Mouse (Mus musculus) spleen, postnatal 10 days (tissue): ENCODE results near the gene Msh5.
A peak's percentile ranks its signal among the peaks of the same experiment; 100 is the strongest.
"Not testable (repeated sequence)": the region's sequence is repeated elsewhere in the genome, so short reads cannot be mapped to it uniquely, and the experiment has no call there.

ENCODE experiments used
- DNase-seq, 2 experiments: peaks; one replicate each; pipeline ENCODE4 v3.0.0; 2021 to 2022; ENCODE audit warnings: low spot score in 2 of 2

Msh5 gene

DNA sequence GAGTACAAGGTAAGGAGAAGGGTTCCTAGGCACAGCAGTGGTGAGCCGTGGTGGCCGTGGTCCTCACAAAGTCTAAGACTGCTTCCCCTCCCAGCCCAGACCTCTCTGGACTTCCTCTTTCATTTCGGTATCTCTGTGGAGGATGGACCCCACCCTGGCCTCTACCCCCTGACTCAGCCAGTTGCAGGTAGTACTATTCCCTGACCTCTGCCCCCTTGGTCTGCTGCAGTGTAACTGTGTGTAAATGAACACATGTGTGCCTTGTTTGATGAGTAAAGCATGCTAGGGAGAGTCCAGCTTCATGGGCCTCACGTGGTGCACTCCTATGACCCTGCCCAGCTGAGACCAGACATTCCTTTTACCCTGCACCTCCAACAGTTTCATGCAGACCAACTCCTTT lies 22.8 kb downstream of the Msh5 start:
- DNase-seq, result no peak

DNA sequence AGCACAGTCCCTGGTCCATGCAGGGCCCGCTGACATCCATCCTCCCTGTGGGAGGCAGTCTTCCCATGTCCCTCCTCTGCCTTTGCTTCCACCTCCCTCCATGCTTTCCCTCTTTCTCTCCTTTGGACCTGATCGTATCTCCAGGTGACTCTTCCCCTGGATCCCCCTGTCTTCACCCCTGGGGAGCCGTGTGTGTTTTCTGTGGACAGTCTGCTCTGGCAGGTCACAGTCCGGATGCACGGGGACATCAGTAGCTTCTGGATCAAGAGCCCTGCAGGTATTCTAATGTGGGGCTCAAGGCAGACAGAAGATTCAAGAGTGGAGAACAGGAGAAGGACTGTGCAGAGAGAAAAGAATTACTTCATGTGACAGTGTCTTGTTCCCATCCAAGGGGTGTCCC lies 23.3 kb downstream of the Msh5 start:
- DNase-seq, result peak in 1 of 2 experiments; percentile 15

DNA sequence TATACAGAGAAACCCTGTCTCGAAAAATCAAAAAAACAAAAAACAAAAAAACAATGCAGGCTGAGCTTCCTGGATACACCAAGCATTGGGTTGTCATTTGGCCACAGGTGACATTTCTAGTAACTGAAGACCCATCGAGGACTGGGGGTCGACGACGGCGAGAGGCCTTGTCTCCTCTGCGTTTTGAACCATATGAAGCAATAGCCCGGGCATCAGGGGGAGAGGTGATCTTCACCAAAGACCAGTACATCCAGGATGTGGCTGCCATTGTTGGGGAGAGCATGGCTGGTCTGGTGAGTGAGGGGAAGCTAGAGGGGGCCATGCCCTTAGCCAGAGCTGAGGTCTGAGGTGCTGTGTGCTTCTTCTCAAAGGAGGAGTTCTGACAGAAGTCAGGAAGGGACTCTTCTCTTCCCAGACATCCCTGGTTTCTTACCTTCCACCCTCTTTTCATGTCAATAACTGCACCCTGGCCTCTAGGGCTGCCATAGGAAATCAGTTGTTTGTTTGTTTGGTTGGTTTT lies 23.9 kb downstream of the Msh5 start:
- peak in 1 of 2 experiments; percentile 14 for DNase-seq

DNA sequence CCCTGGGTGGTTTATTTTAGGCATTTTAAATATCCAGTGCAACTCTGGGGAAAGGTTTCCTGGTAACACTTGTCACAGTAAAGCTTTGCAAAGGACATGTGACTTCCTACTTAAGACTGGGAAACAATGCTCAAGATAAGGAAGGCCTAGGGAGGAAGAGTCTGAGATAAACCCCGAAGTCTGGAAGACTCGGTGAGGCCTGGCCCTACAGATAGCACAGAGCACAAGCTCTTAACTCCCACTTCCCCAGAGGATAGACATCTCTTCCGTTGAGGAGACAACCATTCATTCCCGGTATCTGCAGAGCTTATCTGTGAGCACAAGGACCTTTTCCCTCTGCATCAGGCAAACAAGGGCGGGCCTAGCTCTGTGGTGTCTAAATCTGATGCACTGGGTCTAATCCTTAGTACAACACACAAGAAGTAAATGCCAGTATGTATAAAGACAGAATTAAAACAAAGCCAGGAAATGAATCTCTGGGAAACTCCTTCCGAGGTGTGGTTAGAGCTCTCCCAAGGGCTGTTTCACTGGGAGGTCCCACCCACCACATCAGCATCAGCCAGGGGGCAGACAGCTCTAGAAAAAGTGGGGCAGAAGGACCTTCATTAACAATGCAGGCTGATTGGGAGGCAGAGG lies 24.6 kb downstream of the Msh5 start:
- DNase-seq, result peak in 1 of 2 experiments; percentile 22

DNA sequence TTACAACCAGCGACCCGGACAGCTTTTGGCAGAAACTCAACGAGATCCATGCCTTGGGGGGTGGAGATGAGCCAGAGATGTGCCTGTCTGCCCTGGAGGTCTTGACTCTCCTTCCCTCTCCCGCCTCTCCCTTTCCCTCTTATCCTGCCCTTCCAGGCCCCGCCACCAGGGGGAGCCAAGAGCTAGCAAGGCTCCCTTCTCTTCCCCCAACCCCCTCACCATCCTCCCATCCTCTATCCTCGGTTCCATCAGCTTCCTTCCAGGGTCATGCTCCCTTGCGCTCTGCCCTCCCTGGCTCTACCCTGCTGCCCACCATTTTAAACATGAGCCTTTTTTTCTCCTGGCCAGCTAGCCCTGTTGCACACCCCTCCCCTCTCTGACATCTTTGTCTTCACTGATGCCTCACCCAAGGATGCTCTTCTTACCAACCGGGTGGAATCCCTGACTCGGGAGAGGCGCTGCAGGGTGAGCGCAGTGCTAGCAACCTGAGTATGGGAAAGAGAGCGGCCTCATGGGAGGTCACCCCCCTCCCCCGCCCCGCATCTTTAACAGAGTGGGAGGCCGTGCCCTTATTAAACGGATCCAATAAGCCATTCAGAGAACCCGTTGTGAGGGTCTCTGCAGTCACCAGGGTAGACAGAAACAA lies 25.3 kb downstream of the Msh5 start:
- DNase-seq, result peak; percentile 89 to 92

DNA sequence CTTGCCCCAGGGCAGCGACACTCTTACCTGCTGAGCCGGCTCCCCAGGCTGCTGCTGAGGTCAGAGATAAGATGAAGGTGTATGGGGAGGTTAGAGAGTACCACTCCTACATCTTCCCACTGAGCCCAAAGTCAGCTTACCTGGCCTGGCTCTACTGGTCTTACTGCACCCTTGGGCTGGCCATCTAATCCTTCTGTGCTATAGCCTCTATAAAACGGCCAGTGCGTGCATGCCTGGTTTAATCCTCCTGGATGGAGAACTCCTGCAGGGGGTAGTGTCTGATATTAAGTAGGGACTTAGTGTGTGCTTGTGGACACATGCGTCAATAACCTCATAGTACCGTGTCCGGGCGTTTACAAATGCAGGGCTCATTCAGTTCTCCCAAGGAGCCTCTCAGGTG lies 26.0 kb downstream of the Msh5 start:
- no peak for DNase-seq

DNA sequence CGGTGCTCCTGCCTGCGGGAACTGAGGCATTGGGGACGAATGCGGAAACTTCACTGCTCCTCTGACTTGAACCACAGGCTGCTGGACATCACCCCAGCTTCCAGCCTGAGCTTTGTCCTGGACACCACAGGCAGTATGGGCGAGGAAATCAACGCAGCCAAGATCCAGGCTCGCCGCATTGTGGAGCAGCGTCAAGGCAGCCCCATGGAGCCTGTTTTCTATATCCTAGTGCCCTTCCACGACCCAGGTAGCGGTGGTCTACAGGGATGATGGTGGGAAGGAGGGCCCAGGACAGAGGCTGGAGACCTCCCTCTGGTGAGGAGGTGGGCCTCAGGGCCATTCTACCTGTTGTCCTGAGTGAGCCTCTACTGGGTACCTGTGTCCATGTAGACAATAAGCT lies 26.7 kb downstream of the Msh5 start:
- DNase-seq, result no peak

DNA sequence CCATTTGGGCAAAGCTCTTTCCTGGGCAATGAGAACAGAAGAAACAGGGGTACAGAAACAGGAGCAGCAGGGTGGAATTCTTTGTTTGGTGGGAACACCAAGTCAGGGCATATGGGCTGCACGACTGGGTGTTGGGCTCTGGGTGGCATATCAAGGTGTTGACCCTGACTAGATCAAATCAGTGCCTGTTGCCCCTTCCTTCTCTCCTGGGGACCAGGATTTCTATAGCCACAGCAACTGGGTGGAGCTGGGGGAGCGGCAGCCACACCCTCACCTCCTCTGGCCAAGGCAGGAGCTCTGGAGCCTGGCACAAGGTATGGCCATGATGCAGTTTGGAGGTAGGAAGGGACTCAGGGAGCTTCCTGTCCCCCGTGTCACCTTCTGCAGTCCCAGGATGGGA lies 28.4 kb downstream of the Msh5 start:
- no peak for DNase-seq

DNA sequence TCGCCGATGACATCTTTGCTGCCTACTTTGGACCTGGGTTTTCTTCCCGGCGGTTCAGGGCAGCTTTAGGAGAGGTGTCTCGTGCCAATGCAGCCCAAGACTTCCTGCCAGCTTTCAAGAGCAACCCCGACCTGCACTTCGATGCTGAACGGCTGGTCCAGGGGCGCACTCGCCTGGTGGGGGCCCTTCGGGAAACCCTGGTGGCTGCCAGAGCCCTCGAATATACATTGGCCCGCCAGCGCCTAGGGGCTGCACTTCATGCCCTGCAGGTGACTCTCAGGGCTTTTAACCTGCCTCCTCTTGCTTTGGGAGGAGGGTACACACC lies 28.9 kb downstream of the Msh5 start:
- no peak for DNase-seq

DNA sequence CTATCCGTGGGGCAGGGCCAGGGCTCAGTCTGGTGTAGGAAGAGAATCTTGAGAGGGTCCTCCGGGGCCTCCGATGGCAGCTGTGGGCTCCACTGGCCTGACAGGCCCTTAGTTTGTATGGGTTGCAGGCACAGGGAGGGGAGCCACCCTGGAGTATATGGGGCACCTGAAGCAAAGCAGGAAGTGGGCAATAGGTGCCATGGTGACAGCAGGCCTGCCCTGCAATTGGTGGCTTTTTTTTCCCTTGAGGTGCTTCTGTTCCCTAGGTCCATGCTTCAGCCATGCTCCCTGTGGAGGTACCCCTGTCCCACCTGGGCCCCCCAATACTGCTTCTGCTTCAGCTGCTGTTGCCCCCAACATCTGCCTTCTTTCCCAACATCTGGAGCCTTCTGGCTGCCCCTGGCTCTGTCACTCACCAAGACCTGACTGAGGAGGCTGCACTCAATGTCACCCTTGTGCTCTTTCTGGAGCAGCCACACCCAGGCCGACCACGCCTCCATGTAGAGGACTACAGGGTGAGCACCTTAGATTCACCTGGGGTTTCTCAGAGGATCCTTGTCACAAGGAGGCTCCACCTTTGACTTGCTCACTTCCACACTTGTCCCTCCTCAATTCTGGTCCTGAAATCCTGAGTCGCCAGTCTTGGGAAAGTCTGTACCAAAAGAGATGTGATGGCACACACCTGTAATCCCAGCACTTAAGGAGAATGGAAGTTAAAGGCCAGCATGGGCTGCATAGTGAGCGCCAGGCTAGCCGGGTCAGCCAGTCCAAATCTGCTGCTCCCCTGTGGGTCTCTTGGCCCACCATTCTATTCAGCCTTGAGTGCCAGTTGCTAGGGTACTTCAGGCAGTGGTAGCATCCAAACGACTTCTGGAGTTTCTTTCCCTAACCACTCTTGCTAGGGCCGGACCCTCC lies 29.5 kb downstream of the Msh5 start:
- no peak for DNase-seq

DNA sequence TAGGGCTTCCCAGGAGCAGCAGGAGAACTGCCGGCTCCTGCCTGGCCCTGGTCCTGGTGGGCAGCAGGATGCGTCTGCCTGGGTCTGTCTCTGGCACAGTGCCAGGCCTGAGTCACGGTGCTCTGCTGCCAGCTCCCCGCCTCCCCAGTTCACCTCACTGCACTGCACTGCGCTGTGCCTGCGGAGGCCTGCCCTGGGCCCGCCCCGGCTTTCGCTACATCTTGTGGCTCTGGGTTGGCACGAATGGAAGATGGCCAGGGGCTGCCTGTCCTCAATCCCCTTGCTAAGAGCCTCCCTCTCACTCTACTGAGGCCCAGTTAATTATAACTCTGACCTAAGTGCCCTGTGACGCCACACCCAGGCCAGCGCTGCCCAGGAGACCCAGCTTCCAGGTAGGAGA lies 30.2 kb downstream of the Msh5 start, which contains the start of gene Vwa7:
Gene Vwa7, plus strand, starts transcription at position 204 of the 400 bp plus-strand sequence.
- peak in 1 of 2 experiments; percentile 51 for DNase-seq

DNA sequence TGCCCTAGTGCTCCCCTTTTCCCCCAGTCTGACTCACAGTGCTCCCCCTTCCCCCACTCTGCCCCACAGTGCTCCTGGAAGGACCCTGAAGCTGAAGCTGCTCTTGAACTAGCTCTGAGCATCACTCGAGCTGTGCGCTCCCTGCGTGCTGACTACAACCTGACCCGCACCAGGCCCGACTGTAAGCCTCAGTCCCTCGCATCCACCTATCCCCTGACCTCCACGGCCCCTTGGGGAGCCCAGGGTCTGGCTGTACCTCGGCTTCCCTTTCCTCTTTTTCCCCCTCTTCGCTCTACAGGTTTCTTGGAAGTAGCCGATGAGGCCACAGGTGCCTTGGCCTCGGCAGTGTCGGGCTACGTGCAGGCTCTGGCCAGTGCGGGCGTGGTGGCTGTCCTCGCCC lies 31.2 kb downstream of the Msh5 start:
- DNase-seq, result peak in 1 of 2 experiments; percentile 15

DNA sequence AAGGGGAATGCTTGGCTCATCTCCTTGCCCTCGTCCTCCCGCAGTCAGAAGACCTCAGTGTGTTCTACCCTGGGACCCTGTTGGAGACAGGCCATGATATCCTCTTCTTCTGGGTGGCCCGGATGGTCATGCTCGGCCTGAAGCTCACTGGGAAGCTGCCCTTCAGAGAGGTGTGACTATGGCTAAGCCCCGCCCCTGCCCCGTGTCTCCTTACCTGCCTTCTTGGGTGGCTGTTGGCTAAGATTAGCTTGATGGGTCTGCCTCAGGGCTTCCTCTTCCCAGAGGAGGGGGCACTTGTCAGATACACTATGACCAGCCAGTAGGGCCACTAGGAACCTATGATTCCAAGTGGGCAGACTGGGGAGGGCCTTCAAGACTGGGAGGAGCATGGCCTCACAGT lies 33.3 kb downstream of the Msh5 start:
- peak in 1 of 2 experiments; percentile 15 for DNase-seq

DNA sequence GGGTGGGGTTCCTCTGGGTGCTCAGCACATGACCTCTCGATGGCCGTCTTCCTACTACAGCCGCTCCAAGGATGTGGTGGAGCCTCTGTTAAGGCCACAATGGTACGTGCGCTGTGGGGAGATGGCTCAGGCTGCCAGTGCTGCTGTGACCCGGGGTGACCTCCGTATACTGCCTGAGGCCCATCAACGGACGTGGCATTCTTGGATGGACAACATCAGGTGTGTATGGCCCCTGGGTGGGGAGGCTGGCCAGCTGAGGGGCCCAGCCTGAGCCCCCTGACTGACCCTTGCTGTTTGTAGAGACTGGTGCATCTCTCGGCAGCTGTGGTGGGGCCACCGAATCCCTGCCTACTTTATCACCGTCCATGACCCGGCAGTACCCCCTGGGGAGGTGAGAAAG lies 34.1 kb downstream of the Msh5 start:
- peak in 1 of 2 experiments; percentile 14 for DNase-seq

DNA sequence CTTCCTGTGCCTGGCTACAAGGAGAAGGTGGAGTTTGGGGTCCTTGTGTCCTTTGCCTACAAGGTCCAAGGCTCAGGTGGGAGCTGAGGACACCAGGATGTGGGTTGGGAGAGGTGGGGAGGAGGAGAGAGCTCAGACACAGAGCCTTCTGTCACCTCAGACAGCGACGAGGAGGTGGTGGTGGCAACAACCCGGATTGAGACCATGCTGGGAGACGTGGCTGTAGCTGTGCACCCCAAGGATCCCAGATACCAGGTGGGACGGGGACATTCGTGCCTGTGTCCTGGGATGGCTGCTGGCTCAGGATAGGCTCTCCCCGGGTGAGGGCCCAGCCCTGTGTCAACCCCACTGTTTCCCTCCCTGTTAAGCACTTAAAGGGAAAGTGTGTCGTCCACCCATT lies 35.1 kb downstream of the Msh5 start:
- DNase-seq, result no peak

DNA sequence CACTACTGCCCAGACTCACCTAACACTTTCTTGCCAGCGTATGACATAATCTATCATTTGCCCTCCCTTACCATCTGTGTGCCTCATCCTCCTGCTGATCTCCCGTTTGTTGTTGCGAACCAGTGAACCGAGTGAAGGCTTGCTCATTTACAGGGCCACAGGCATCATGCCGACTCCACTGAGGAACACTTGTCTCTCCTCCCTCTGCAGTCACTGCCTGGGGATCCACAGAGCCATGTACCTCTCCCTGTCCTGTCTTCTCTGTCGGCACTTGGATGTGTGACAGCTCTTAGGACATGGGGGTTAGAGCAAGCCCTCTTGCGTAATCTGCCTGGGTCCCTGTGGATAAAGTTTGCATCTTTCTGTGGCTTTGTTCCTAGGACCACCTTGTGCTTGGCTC lies 37.0 kb downstream of the Msh5 start:
- no peak for DNase-seq

DNA sequence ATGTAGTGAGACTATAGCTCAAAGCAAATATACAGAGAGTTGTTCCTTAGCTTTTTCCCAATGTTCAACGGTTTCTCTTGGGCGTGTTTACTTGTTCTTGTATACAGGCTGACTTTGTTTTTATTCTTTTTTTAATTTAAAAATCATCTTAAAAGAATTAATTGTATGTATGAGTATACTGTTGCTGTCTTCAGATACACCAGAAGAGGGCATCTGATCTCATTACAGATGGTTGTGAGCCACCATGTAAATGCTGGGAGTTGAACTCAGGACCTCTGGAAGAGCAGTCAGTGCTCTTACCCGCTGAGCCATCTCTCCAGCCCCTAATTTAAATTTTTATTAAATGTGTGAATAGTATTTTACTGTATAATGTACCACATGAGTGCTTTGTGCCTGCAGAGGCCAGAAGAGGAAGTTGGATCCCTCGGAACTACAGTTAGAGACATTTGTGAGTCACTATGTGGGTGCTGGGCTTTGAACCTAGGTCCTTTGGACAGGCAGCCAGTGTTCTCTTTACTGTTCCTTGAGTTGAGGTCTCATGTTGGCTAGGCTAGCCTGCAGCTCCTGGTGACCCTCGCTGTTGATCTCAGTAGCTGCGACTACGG lies 39.1 kb downstream of the Msh5 start:
- no peak for DNase-seq

DNA sequence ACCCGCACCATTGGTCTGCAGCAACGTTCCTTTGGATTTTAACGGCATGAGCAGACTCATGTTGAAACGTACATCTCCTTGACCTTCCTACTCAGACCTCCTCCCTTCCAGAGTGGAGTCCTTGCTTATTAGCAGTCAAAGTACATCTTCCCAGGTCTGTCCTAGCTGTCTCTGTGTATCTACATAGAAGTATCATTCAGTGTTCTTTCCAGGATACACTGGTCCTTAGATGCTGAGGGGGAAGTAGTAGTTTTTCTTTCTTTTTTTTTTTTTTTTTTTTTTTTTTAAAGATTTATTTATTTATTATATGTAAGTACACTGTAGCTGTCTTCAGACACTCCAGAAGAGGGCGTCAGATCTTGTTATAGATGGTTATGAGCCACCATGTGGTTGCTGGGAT lies 40.6 kb downstream of the Msh5 start:
- not testable (repeated sequence) for DNase-seq

DNA sequence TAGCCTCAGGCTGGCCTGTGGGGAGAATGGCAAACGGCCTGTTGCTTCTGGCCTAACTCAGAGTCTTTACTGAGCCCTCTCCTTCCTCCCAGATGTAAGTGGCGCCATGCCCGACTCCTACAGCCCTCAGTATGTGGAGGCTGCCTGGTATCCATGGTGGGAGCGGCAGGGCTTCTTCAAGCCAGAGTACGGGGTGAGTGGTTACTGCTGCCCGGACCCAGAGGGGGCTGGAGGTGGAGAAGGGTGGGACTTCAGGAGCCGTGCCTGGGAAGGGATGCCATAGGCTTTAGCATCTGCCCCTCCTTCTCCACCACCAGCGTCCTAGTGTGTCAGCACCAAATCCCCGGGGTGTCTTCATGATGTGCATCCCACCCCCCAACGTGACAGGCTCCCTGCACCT lies 41.4 kb downstream of the Msh5 start:
- no peak for DNase-seq

DNA sequence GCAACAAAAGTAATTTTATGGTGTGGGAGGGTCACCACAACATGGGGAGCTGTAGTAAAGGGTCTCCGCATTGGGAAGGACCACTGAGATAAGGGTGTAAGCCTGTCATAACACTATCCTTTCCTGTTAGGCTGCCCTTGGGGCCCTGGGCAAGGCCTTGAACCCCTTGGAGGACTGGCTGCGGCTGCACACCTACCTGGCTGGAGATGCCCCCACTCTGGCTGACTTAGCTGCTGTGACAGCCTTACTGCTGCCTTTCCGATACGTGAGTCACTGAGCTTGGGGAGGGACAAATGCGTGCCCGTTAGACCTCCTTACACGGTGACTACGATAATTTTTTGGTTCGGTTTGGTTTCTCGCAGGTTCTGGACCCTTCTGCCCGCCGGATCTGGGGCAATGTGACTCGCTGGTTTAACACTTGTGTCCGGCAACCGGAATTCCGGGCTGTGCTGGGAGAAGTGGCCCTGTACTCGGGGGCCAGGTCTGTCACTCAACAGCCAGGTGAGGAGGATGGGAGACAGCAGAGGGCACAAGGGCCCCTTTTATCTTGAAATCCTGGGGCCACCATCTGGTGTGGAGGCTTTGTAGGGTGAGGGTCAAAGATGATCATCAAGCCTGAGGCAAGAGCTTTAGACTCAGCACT lies 42.3 kb downstream of the Msh5 start:
- no peak for DNase-seq

DNA sequence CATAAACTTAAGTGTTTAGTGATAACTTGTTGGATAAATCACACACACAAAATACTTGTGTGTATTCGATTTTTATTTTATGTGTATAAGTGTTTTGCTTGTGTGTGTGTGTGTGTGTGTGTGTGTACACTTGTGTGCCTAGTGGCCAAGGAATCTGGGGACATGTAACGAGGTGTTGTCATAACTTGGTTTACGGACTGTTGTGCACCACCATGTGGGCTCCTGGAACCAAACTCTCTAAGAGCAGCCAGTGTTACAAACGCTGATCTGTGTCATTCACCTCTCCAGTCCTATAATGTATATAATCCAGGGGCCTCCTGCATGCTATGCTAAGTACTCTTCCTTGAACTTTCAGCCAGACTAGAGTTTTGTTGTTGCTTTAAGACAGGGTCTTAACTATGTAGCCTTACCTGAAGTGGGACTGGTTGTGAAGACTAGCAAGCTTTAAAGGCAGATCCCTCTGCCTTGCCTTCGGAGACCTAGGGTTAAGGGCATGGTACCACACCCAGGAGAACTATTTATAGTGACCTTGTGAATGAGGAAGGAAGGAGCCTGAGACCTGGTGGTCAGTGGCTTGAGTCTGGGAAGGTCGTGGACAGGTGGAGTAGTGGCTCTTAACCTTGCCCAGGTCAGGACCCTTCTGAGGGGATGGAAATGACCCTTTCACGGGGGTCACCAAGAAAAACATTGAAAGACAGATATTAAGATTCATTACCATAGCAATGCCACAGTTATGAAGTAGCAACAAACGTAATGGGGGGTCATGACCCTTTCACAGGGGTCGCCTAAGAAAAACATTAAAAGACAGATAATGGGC lies 43.3 kb downstream of the Msh5 start:
- DNase-seq, result no peak
